Mouse (Mus musculus) bone marrow macrophage, adult 2 months (primary cell): ENCODE results near the gene Cavin1.

Source experiments
- CTCF ChIP-seq: IDR thresholded peaks from 2 replicates; pipeline ENCODE4 v1.5.1; 2012; ENCODE audit warnings: low read depth, mild to moderate bottlenecking, low read length, moderate library complexity
- POLR2A ChIP-seq: IDR thresholded peaks from 2 replicates; pipeline ENCODE4 v1.6.1; 2012; ENCODE audit warnings: mild to moderate bottlenecking, low read depth, low read length, borderline replicate concordance

DNA sequence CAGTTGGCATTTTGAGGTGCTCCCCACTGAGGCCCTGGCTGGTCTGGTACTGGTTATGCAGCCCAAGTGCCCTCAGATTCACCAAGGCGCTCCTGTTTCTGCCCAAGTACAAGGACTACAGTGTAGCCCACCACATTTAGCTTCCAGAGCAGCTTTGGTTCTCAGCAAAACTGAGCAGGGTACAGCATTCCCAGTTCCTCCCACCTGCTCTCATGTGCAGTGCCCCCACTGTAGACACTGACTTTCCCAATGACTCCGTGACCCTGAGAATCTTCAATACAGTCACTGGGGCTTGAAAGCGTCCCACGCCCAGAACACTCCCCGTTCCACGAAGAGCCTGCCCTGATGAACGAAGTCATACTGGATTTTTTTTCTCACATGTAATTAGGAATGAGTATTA, 40.1 kb downstream of the Cavin1 start:
- no peak for TF ChIP-seq POLR2A
- TF ChIP-seq CTCF, result no peak
